Mouse (Mus musculus) forebrain, postnatal 0 days (tissue): Measurements from ENCODE around the gene Cxcr2. TPM values are rescaled to one million over a fixed set of nuclear protein-coding genes. Genes with fewer than 3 reads are reported as not detected.

Experiments used
- ATAC-seq: fragments of 200-750 bp; cut with Nextera tagmentation; 2 replicates; pipeline ENCODE4 v1.8.0; 2017; ENCODE audit warnings: mild to moderate bottlenecking, moderate library complexity
- DNase-seq: peaks from one replicate; pipeline ENCODE4 v3.0.0-alpha.2; 2015
- H3K27ac ChIP-seq: fragments of 300-500 bp; sonication (generic); 2 replicates; pipeline ENCODE4 v1.5.1; 2014; ENCODE audit warnings: low read depth, mild to moderate bottlenecking, antibody characterized with exemption, low read length, moderate library complexity, mixed read lengths
- H3K27me3 ChIP-seq: fragments of 300-500 bp; sonication (generic); 2 replicates; pipeline ENCODE4 v1.6.1; 2014; ENCODE audit warnings: mild to moderate bottlenecking, low read length, mixed read lengths; ENCODE audit not compliant: insufficient read depth
- H3K36me3 ChIP-seq: fragments of 300-500 bp; sonication (generic); 2 replicates; pipeline ENCODE4 v1.6.1; 2014; ENCODE audit warnings: mild to moderate bottlenecking, moderate library complexity; ENCODE audit not compliant: insufficient read depth
- H3K4me1 ChIP-seq: fragments of 300-500 bp; sonication (generic); 2 replicates; pipeline ENCODE4 v1.6.1; 2014; ENCODE audit warnings: antibody characterized with exemption; ENCODE audit not compliant: insufficient read depth
- H3K4me2 ChIP-seq: fragments of 300-500 bp; sonication (generic); 2 replicates; pipeline ENCODE4 v1.6.1; 2014; ENCODE audit warnings: low read depth, mild to moderate bottlenecking, moderate library complexity
- H3K4me3 ChIP-seq: fragments of 300-500 bp; sonication (generic); 2 replicates; pipeline ENCODE4 v1.5.1; 2014; ENCODE audit warnings: low read depth, low read length, mixed read lengths
- H3K9ac ChIP-seq: fragments of 300-500 bp; sonication (generic); 2 replicates; pipeline ENCODE4 v1.6.1; 2014; ENCODE audit warnings: mild to moderate bottlenecking
- H3K9me3 ChIP-seq: fragments of 300-500 bp; sonication (generic); 2 replicates; pipeline ENCODE4 v1.6.1; 2016; ENCODE audit warnings: low read length
- CTCF ChIP-seq: sonication (generic); IDR thresholded peaks from 2 replicates; pipeline ENCODE4 v1.5.1; 2016; ENCODE audit warnings: antibody characterized with exemption, control low read depth, low read depth
- WGBS: fragments of 180-500 bp; shearing (Covaris S2); extraction: QIAGEN DNeasy Blood & Tissue Kit; methylation state at CpG from one replicate; pipeline ENCODE4 v1.1.7; 2014; 5-methylcytosine and 5-hydroxymethylcytosine counted together
- microRNA counts: library from miRNA; unstranded; fragments of <30 nt; microRNA quantifications from one replicate; lab custom pipeline; 2015
- microRNA-seq, 2 experiments: library from miRNA; unstranded; fragments of <30 nt; microRNA quantifications; one replicate each; pipeline ENCODE4; 2016
- polyA plus RNA-seq: library from polyadenylated mRNA; unstranded; fragments of >200 nt; fragmentation: Nextera tagmentation; extraction: Ambion mirVana; gene quantifications from 2 replicates; pipeline ENCODE4 v1.2.1, GENCODE M21; 2015
- total RNA-seq: library from RNA; depleted of rRNA; stranded (reverse); fragments of >200 nt; gene quantifications from 2 replicates; pipeline ENCODE4 v1.2.3, GENCODE M21; 2014; rRNA removed

The Cxcr2 gene
- total and polyA plus RNA-seq, 2 experiments from 2014 or later = 0.05 to 0.48 TPM

GRCm38 (mm10) chr1:74208941-74209340 is 55.2 kb downstream of the Cxcr2 start:
- DNase-seq (no peak), ATAC-seq (no peak)
- 92% methylated on average over 8 of the region's 8 CpGs for WGBS
- H3K4me1 ChIP-seq = no peaks in the 10 kb centered on the region; the same call in 1 of the 2 replicates
- H3K4me3 ChIP-seq = no peak overlapping the region
- H3K27me3 ChIP-seq = no peaks in the 10 kb centered on the region
- no peak for TF ChIP-seq CTCF
- no peak overlapping the region for H3K27ac ChIP-seq
- H3K9me3 ChIP-seq = no peaks in the 10 kb centered on the region
- H3K36me3 ChIP-seq = no peaks in the 10 kb centered on the region
- H3K4me2 ChIP-seq = no peak overlapping the region
- H3K9ac ChIP-seq = no peak overlapping the region

MicroRNA genes within 50 kb of the gene (microRNA counts, 519-probe panel; counts per million panel counts)
- microRNA mmu-miR-1928 (lab: Ali Mortazavi, UCI) = not detected

Small RNA genes lying within 50 kb of the gene (microRNA-seq; reads per million reads assigned to microRNA genes)
- gene Mir1928 = 0 reads per million in 2 experiments

Other genes starting within 250 kb of the Cxcr2 start
- 10.2 and 21.8 TPM in 2 replicates for gene Tns1, start 29.5 kb upstream of the Cxcr2 start, total RNA-seq
- gene Tns1, start 29.5 kb upstream of the Cxcr2 start, polyA plus RNA-seq = 6.0 and 7.0 TPM in 2 replicates
- gene Rufy4, start 28.4 kb upstream of the Cxcr2 start, total RNA-seq = 0.15 TPM in 1 of 2 replicates, not detected in the other
- gene Rufy4, start 28.4 kb upstream of the Cxcr2 start, polyA plus RNA-seq = 0.08 and 0.13 TPM in 2 replicates
- gene Cxcr1, start 40.6 kb downstream of the Cxcr2 start, total RNA-seq = not detected in 2 replicates
- gene Cxcr1, start 40.6 kb downstream of the Cxcr2 start, polyA plus RNA-seq = not detected in 2 replicates
- 241 and 268 TPM in 2 replicates for gene Arpc2, start 82.1 kb downstream of the Cxcr2 start, total RNA-seq
- 541 and 596 TPM in 2 replicates for gene Arpc2, start 82.1 kb downstream of the Cxcr2 start, polyA plus RNA-seq
- not detected in 2 replicates for gene Gpbar1, start 124.6 kb downstream of the Cxcr2 start, total RNA-seq
- gene Gpbar1, start 124.6 kb downstream of the Cxcr2 start, polyA plus RNA-seq = 0.21 TPM in 1 of 2 replicates, not detected in the other
- 160 and 179 TPM in 2 replicates for gene Aamp, start 130.7 kb downstream of the Cxcr2 start, total RNA-seq
- gene Aamp, start 130.7 kb downstream of the Cxcr2 start, polyA plus RNA-seq = 211 and 215 TPM in 2 replicates
- gene Pnkd, start 130.9 kb downstream of the Cxcr2 start, total RNA-seq = 57.5 and 64.5 TPM in 2 replicates
- gene Pnkd, start 130.9 kb downstream of the Cxcr2 start, polyA plus RNA-seq = 112 and 128 TPM in 2 replicates
- gene Tmbim1, start 151.6 kb downstream of the Cxcr2 start, total RNA-seq = 5.8 and 7.9 TPM in 2 replicates
- 6.1 and 7.9 TPM in 2 replicates for gene Tmbim1, start 151.6 kb downstream of the Cxcr2 start, polyA plus RNA-seq
- 2.1 and 2.7 TPM in 2 replicates for gene Catip, start 208.1 kb downstream of the Cxcr2 start, total RNA-seq
- 0.63 and 1.6 TPM in 2 replicates for gene Catip, start 208.1 kb downstream of the Cxcr2 start, polyA plus RNA-seq
- gene Slc11a1, start 221.2 kb downstream of the Cxcr2 start, total RNA-seq = 3.7 and 10.7 TPM in 2 replicates
- 1.8 and 3.3 TPM in 2 replicates for gene Slc11a1, start 221.2 kb downstream of the Cxcr2 start, polyA plus RNA-seq
- gene Ctdsp1, start 237.5 kb downstream of the Cxcr2 start, total RNA-seq = 18.2 and 24.7 TPM in 2 replicates
- gene Ctdsp1, start 237.5 kb downstream of the Cxcr2 start, polyA plus RNA-seq = 10.7 and 10.8 TPM in 2 replicates